8 mouse cellular contexts compared by ENCODE assay signal in genomic region chr4:55397911-55398762, GRCm38 (mm10). TPM values are rescaled to one million over a fixed set of nuclear protein-coding genes. Genes with fewer than 3 reads are reported as not detected.
DNase-seq lines count a peak whose midpoint lies in the region; ATAC-seq and TF ChIP-seq lines count a peak whose summit lies in the region.

No protein-coding gene starts in this region.

- H3K36me3 ChIP-seq in heart, embryonic 13.5 days, result no peaks in the 10 kb centered on the region
- H3K36me3 ChIP-seq in limb, embryonic 15.5 days, result no peaks in the 10 kb centered on the region

- no peaks in the 10 kb centered on the region for H3K4me1 ChIP-seq in bone marrow macrophage, adult 2 months (ENCODE audit: control insufficient read depth, insufficient read depth, low read length)
- H3K4me1 ChIP-seq in heart, embryonic 13.5 days, result no peaks in the 10 kb centered on the region
- H3K4me1 ChIP-seq in limb, embryonic 15.5 days, result 0 out of 2 replicates have a peak, but pooled peaks cover 5% of the 10 kb centered on the region

- H3K4me3 ChIP-seq in bone marrow macrophage, adult 2 months (ENCODE audit: insufficient read depth, low read length), result no peak overlapping the region
- no peak overlapping the region for H3K4me3 ChIP-seq in heart, embryonic 13.5 days
- no peak overlapping the region for H3K4me3 ChIP-seq in limb, embryonic 15.5 days

- whole genome bisulfite sequencing in heart, embryonic 13.5 days, result 35% methylated on average over 17 of the region's 17 CpGs
- WGBS in limb, embryonic 15.5 days, result 34% methylated on average over 17 of the region's 17 CpGs

- peak; percentile 51 for TF ChIP-seq CTCF in bone marrow macrophage, adult 2 months (IDR thresholded peaks at IDR 0.05; ENCODE audit: low read depth, low read length)

- peak overlapping the region; percentile 30; the same call in 1 of the 2 replicates for H3K4me2 ChIP-seq in heart, embryonic 13.5 days
- H3K4me2 ChIP-seq in limb, embryonic 15.5 days, result 0 out of 2 replicates have a peak overlapping the region, but pooled peaks have one; percentile 27

- peak; percentile 11 for DNase-seq in gastrocnemius, adult 18-20 months (ENCODE audit: low spot score)
- no peak for DNase-seq in gastrocnemius, adult 8-10 months (ENCODE audit: low spot score in 2 of 2)
- DNase-seq in CD4-positive helper T cell, adult 2 months (ENCODE audit: low read depth, low spot score), result peak; percentile 85
- DNase-seq in natural killer cell, adult 2 months (ENCODE audit: low spot score in 2 of 2), result peak; percentile 6 to 39

- H3K9ac ChIP-seq in heart, embryonic 13.5 days, result no peak overlapping the region
- no peak overlapping the region for H3K9ac ChIP-seq in limb, embryonic 15.5 days

- peaks cover 6% of the 10 kb centered on the region; the same call in 1 of the 2 replicates for H3K9me3 ChIP-seq in heart, embryonic 13.5 days
- no peaks in the 10 kb centered on the region for H3K9me3 ChIP-seq in limb, embryonic 15.5 days

- no peak overlapping the region for H3K27ac ChIP-seq in bone marrow macrophage, adult 2 months (ENCODE audit: insufficient read depth, low read depth, low read length)
- no peak overlapping the region for H3K27ac ChIP-seq in heart, embryonic 13.5 days (replicated peaks)
- no peak overlapping the region for H3K27ac ChIP-seq in limb, embryonic 15.5 days

- ATAC-seq in heart, embryonic 13.5 days (ENCODE audit: extremely low read depth, insufficient number of reproducible peaks, low FRiP score, low TSS enrichment), result no peak
- no peak for ATAC-seq in limb, embryonic 15.5 days (ENCODE audit: insufficient number of reproducible peaks, low FRiP score, low TSS enrichment, low read depth)
- no peak for ATAC-seq in erythroid progenitor cell, adult 5-6 weeks (replicated peaks; ENCODE audit: low FRiP score, poor library complexity, severe bottlenecking)

- no peaks in the 10 kb centered on the region for H3K27me3 ChIP-seq in heart, embryonic 13.5 days (replicated peaks)
- no peaks in the 10 kb centered on the region for H3K27me3 ChIP-seq in limb, embryonic 15.5 days

- no peak for TF ChIP-seq POLR2A in bone marrow macrophage, adult 2 months (IDR thresholded peaks at IDR 0.05; ENCODE audit: borderline replicate concordance, low read depth, low read length)

RNA-seq across cellular contexts. Expression of gene Rad23b, which starts 48.3 kb away (rescaled TPM):
- 100 to 1,000 TPM; 116 to 126 TPM for total RNA-seq in gastrocnemius, adult 18-20 months (2021)
- 100 to 1,000 TPM; 125 to 157 (median 139) TPM for total RNA-seq in gastrocnemius, adult 8-10 months (2022)
- 68.9 and 83.9 TPM in 2 replicates for polyA plus RNA-seq in bone marrow macrophage, adult 2 months (2012; ENCODE audit: insufficient read depth, insufficient read length, missing spikeins)
- 59.8 and 61.4 TPM in 2 replicates for polyA plus RNA-seq in heart, embryonic 13.5 days (2015; fragmentation: Nextera tagmentation; extraction: Ambion mirVana)
- polyA plus RNA-seq in limb, embryonic 15.5 days (2015; fragmentation: Nextera tagmentation; extraction: Ambion mirVana), result 63.1 and 97.0 TPM in 2 replicates
- 31.4 and 41.1 TPM in 2 replicates for total RNA-seq in erythroid progenitor cell, adult 5-6 weeks (2015; ENCODE audit: low replicate concordance)
- total RNA-seq in erythroid progenitor cell, adult 5-6 weeks (2017; ENCODE audit: low replicate concordance), result 25.6 and 37.5 TPM in 2 replicates

Comparison
In these comparisons a context has a peak if more than half of its experiments do, and no peak if none do; other contexts are left out.
1. DNase-seq: peak in gastrocnemius, adult 18-20 months (single experiment), CD4-positive helper T cell, adult 2 months (single experiment) and natural killer cell, adult 2 months (2 of 2); none in gastrocnemius, adult 8-10 months (0 of 2).